Mouse (Mus musculus) hindbrain, postnatal 0 days (tissue): ENCODE measurements around the gene Glis1. TPM values are rescaled to one million over a fixed set of nuclear protein-coding genes. Genes with fewer than 3 reads are reported as not detected.

Experiments used
- ATAC-seq: fragments of 200-750 bp; cut with Nextera tagmentation; 2 replicates; pipeline ENCODE4 v1.8.0; 2017; ENCODE audit warnings: mild to moderate bottlenecking, moderate TSS enrichment, moderate library complexity
- DNase-seq: peaks from one replicate; pipeline ENCODE4 v3.0.0-alpha.2; 2015; ENCODE audit warnings: low spot score
- H3K27ac ChIP-seq: fragments of 300-500 bp; sonication (generic); 2 replicates; pipeline ENCODE4 v1.5.1; 2014; ENCODE audit warnings: mild to moderate bottlenecking
- H3K27me3 ChIP-seq: fragments of 300-500 bp; sonication (generic); 2 replicates; pipeline ENCODE4 v1.6.1; 2014; ENCODE audit warnings: low read length, mixed read lengths; ENCODE audit not compliant: insufficient read depth
- H3K36me3 ChIP-seq: fragments of 300-500 bp; sonication (generic); 2 replicates; pipeline ENCODE4 v1.6.1; 2014; ENCODE audit warnings: low read length, mixed read lengths; ENCODE audit not compliant: insufficient read depth
- H3K4me1 ChIP-seq: fragments of 300-500 bp; sonication (generic); 2 replicates; pipeline ENCODE4 v1.6.1; 2014; ENCODE audit warnings: antibody characterized with exemption, low read length, mixed read lengths; ENCODE audit not compliant: insufficient read depth
- H3K4me2 ChIP-seq: fragments of 300-500 bp; sonication (generic); 2 replicates; pipeline ENCODE4 v1.6.1; 2014; ENCODE audit warnings: low read depth, mild to moderate bottlenecking, low read length, moderate library complexity, mixed read lengths
- H3K4me3 ChIP-seq: fragments of 300-500 bp; sonication (generic); 2 replicates; pipeline ENCODE4 v1.5.1; 2014; ENCODE audit warnings: low read length
- H3K9ac ChIP-seq: fragments of 300-500 bp; sonication (generic); replicated peaks from 2 replicates; pipeline ENCODE4 v1.6.1; 2014; ENCODE audit warnings: mild to moderate bottlenecking, low read length, moderate library complexity, mixed read lengths
- H3K9me3 ChIP-seq: fragments of 300-500 bp; sonication (generic); 2 replicates; pipeline ENCODE4 v1.6.1; 2016; ENCODE audit warnings: low read length, mixed read lengths
- CTCF ChIP-seq: IDR thresholded peaks from 2 replicates; pipeline ENCODE4 v1.5.1; 2016; ENCODE audit warnings: antibody characterized with exemption, control low read depth, low read depth
- WGBS: fragments of 180-500 bp; shearing (Covaris S2); extraction: QIAGEN DNeasy Blood & Tissue Kit; methylation state at CpG from one replicate; pipeline ENCODE4 v1.1.7; 2014; 5-methylcytosine and 5-hydroxymethylcytosine counted together
- polyA plus RNA-seq: library from polyadenylated mRNA; unstranded; fragments of >200 nt; fragmentation: Nextera tagmentation; extraction: Ambion mirVana; gene quantifications from 2 replicates; pipeline ENCODE4 v1.2.1, GENCODE M21; 2015
- total RNA-seq: library from RNA; depleted of rRNA; stranded (reverse); fragments of >200 nt; gene quantifications from 2 replicates; pipeline ENCODE4 v1.2.3, GENCODE M21; 2014

Glis1 gene
- total and polyA plus RNA-seq, 2 experiments from 2014 or later, result 4.1 to 11.9 TPM

DNA sequence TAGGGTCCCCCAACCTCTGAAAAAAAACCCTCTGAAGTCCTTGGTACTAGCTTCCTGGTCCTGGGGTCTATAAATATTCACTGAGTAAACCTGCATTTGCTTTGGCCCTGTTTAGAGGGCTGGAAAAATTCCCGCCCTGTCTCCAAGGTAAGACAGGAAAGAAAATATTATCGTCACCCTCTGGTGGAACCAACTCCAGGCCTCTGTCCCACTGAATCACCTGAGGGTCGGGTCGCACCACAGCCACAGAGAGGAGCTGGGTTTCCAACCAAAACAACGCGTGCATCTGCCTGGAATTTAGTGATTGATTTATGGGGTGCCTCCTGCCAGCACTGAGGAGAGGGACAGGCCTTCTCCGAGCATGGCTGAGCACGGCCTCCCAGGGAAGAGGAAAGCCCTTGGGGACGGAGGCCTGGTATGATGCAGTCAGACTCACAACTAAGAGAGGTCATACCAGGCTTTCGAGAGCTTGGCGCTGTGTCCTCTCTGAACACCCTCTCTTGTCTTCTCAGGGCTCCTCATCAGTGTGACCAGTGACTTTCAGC lies 89.3 kb downstream of the Glis1 start:
- ATAC-seq, result no peak

DNA sequence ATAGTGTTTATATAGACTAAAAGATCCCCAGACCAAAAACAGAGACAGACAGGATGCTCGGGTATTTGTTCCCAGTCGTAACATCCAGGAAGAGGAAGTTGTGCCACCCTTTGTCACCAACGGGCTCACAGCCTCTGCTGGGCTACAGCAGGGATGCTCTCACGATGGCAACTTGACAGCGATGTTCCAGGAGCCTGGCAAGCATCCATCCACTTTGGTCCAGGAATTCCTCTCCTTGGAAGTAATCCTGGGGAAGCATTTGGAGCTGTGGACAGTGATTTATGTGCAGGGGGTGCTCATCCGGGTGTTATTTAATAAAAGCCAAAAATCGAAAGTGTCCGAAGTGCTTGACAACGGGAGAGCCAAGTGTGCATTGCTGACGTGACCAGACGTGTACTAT lies 100.7 kb downstream of the Glis1 start:
- Histone ChIP-seq H3K4me2 (no peak overlapping the region), H3K27me3 (no peaks in the 10 kb centered on the region), H3K9ac (no peak overlapping the region), H3K36me3 (no peaks in the 10 kb centered on the region), H3K4me1 (peaks cover 8% of the 10 kb centered on the region; the same call in 1 of the 2 replicates), H3K9me3 (no peaks in the 10 kb centered on the region), H3K27ac (no peak overlapping the region), H3K4me3 (no peak overlapping the region)
- 41% methylated on average over 11 of the region's 11 CpGs for WGBS
- DNase-seq, result peak; percentile 61
- no peak for TF ChIP-seq CTCF
- no peak for ATAC-seq

More for the DNA sequence above, 89.3 kb downstream of the Glis1 start:
- Histone ChIP-seq H3K27me3 (no peaks in the 10 kb centered on the region), H3K9me3 (no peaks in the 10 kb centered on the region), H3K4me1 (no peaks in the 10 kb centered on the region), H3K27ac (no peak overlapping the region), H3K4me3 (no peak overlapping the region), H3K4me2 (no peak overlapping the region), H3K36me3 (no peaks in the 10 kb centered on the region), H3K9ac (no peak overlapping the region)
- DNase-seq, result no peak
- 58% methylated on average over 11 of the region's 11 CpGs for WGBS
- TF ChIP-seq CTCF, result no peak

DNA sequence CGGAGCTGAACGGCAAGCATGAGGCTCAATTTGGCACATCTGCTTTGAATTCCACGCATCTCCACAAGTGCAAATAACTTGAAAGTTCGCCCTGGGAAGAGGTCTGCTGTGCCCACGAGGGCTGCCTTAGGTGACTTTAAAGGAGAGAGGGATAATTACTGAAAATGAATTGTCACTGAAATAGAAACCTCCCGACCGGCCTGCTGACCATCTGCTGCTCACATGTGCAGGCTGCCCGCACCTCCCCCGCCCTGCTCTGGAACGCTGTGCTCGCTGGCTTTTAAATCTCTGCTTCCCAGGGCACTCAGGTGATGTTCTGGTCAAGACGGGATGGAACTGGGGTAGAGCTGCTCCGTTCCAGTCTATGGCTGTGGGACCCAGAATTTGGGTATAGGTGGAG lies 103.7 kb downstream of the Glis1 start:
- H3K27me3 ChIP-seq, result no peaks in the 10 kb centered on the region
- H3K27ac ChIP-seq, result no peak overlapping the region

GRCm38 (mm10) chr4:107538561-107538960 lies 104.2 kb downstream of the Glis1 start:
- 71% methylated on average over 3 of the region's 3 CpGs for WGBS
- Histone ChIP-seq H3K4me1 (peaks cover 8% of the 10 kb centered on the region; the same call in 1 of the 2 replicates), H3K4me2 (no peak overlapping the region), H3K9ac (no peak overlapping the region), H3K9me3 (no peaks in the 10 kb centered on the region), H3K27me3 (no peaks in the 10 kb centered on the region), H3K4me3 (no peak overlapping the region), H3K27ac (no peak overlapping the region), H3K36me3 (no peaks in the 10 kb centered on the region)
- peak; percentile 44; the same call in 1 of the 2 replicates for TF ChIP-seq CTCF
- DNase-seq (no peak), ATAC-seq (0 out of 2 replicates have a peak, but pooled peaks have one; percentile 7)

More for the DNA sequence above, 103.7 kb downstream of the Glis1 start:
- ATAC-seq (0 out of 2 replicates have a peak, but pooled peaks have one; percentile 45), DNase-seq (no peak)
- WGBS, result 45% methylated on average over 13 of the region's 13 CpGs
- TF ChIP-seq CTCF, result no peak
- H3K4me3 ChIP-seq, result no peak overlapping the region
- no peak overlapping the region for H3K4me2 ChIP-seq
- no peaks in the 10 kb centered on the region for H3K9me3 ChIP-seq
- peaks cover 8% of the 10 kb centered on the region; the same call in 1 of the 2 replicates for H3K4me1 ChIP-seq
- H3K9ac ChIP-seq, result no peak overlapping the region
- H3K36me3 ChIP-seq, result no peaks in the 10 kb centered on the region

GRCm38 (mm10) chr4:107539021-107539420 lies 104.6 kb downstream of the Glis1 start:
- 73% methylated on average over 3 of the region's 3 CpGs for WGBS
- TF ChIP-seq CTCF, result no peak
- Histone ChIP-seq H3K9ac (no peak overlapping the region), H3K4me1 (peaks cover 8% of the 10 kb centered on the region; the same call in 1 of the 2 replicates), H3K27me3 (no peaks in the 10 kb centered on the region), H3K4me3 (no peak overlapping the region), H3K27ac (no peak overlapping the region), H3K4me2 (no peak overlapping the region), H3K9me3 (no peaks in the 10 kb centered on the region), H3K36me3 (no peaks in the 10 kb centered on the region)
- ATAC-seq (no peak), DNase-seq (no peak)

- no peak overlapping the region for H3K4me2 ChIP-seq
- no peak overlapping the region for H3K9ac ChIP-seq
- no peak overlapping the region for H3K4me3 ChIP-seq
- H3K4me1 ChIP-seq, result peaks cover 13% of the 10 kb centered on the region; the same call in 1 of the 2 replicates
- H3K9me3 ChIP-seq, result no peaks in the 10 kb centered on the region
- WGBS, result 60% methylated on average over 4 of the region's 4 CpGs
- H3K27ac ChIP-seq, result no peak overlapping the region
- no peaks in the 10 kb centered on the region for H3K27me3 ChIP-seq
- no peak for ATAC-seq
- H3K36me3 ChIP-seq, result no peaks in the 10 kb centered on the region
- no peak for TF ChIP-seq CTCF
- no peak for DNase-seq
Measured at GRCm38 (mm10) chr4:107541821-107542220, 107.4 kb downstream of the Glis1 start.

- no peak for TF ChIP-seq CTCF
- H3K9ac ChIP-seq, result no peak overlapping the region
- no peaks in the 10 kb centered on the region for H3K27me3 ChIP-seq
- no peaks in the 10 kb centered on the region for H3K9me3 ChIP-seq
- DNase-seq (no peak), ATAC-seq (no peak)
- no peak overlapping the region for H3K27ac ChIP-seq
- 75% methylated on average over 5 of the region's 5 CpGs for WGBS
- H3K36me3 ChIP-seq, result no peaks in the 10 kb centered on the region
- H3K4me3 ChIP-seq, result no peak overlapping the region
- H3K4me1 ChIP-seq, result peaks cover 9% of the 10 kb centered on the region; the same call in 1 of the 2 replicates
- H3K4me2 ChIP-seq, result no peak overlapping the region
Measured at GRCm38 (mm10) chr4:107544843-107545242, 110.5 kb downstream of the Glis1 start.
